Mouse (Mus musculus) midbrain, embryonic 11.5 days (tissue): ENCODE results near the gene Zfp712. TPM values are rescaled to one million over a fixed set of nuclear protein-coding genes. Genes with fewer than 3 reads are reported as not detected.

Experiments used
- ATAC-seq: fragments of 200-750 bp; cut with Nextera tagmentation; 2 replicates; pipeline ENCODE4 v1.8.0; 2017; ENCODE audit warnings: moderate TSS enrichment, moderate library complexity; ENCODE audit not compliant: low FRiP score
- DNase-seq: peaks from one replicate; pipeline ENCODE4 v3.0.0; 2015; ENCODE audit warnings: low spot score; ENCODE audit errors: missing footprints
- H3K27ac ChIP-seq: fragments of 300-500 bp; sonication (generic); 2 replicates; pipeline ENCODE4 v1.5.1; 2014; ENCODE audit warnings: low read depth, low read length
- H3K27me3 ChIP-seq: fragments of 300-500 bp; sonication (generic); 2 replicates; pipeline ENCODE4 v1.6.1; 2014; ENCODE audit warnings: mild to moderate bottlenecking, low read length, moderate library complexity, mixed read lengths; ENCODE audit not compliant: control insufficient read depth, insufficient read depth
- H3K36me3 ChIP-seq: fragments of 300-500 bp; sonication (generic); 2 replicates; pipeline ENCODE4 v1.6.1; 2014; ENCODE audit warnings: mild to moderate bottlenecking, low read length, moderate library complexity, mixed read lengths; ENCODE audit not compliant: control insufficient read depth, insufficient read depth
- H3K4me1 ChIP-seq: fragments of 300-500 bp; sonication (generic); 2 replicates; pipeline ENCODE4 v1.6.1; 2014; ENCODE audit warnings: low read length; ENCODE audit not compliant: control insufficient read depth, insufficient read depth
- H3K4me2 ChIP-seq: fragments of 300-500 bp; sonication (generic); 2 replicates; pipeline ENCODE4 v1.6.1; 2014; ENCODE audit warnings: mild to moderate bottlenecking, moderate library complexity
- H3K4me3 ChIP-seq: fragments of 300-500 bp; sonication (generic); 2 replicates; pipeline ENCODE4 v1.5.1; 2014; ENCODE audit warnings: low read depth, low read length
- H3K9ac ChIP-seq: fragments of 300-500 bp; sonication (generic); 2 replicates; pipeline ENCODE4 v1.6.1; 2014; ENCODE audit warnings: low read length
- H3K9me3 ChIP-seq: fragments of 300-500 bp; sonication (generic); 2 replicates; pipeline ENCODE4 v1.6.1; 2016; ENCODE audit warnings: low read length; ENCODE audit not compliant: control insufficient read depth
- WGBS: fragments of 180-500 bp; shearing (Covaris S2); extraction: QIAGEN DNeasy Blood & Tissue Kit; methylation state at CpG from one replicate; pipeline ENCODE4 v1.1.7; 2014; 5-methylcytosine and 5-hydroxymethylcytosine counted together
- polyA plus RNA-seq: library from polyadenylated mRNA; unstranded; fragments of >200 nt; fragmentation: Nextera tagmentation; extraction: Ambion mirVana; gene quantifications from 2 replicates; pipeline ENCODE4 v1.2.1, GENCODE M21; 2014

The Zfp712 gene
- polyA plus RNA-seq, 1 experiment from 2014 or later, result 6.0 TPM

GRCm38 (mm10) chr13:67077244-67077643 is 16.3 kb upstream of the Zfp712 start:
- H3K36me3 ChIP-seq, result peaks cover 27% of the 10 kb centered on the region
- no peak overlapping the region for H3K9ac ChIP-seq
- H3K4me3 ChIP-seq, result no peak overlapping the region
- H3K4me2 ChIP-seq, result no peak overlapping the region
- H3K9me3 ChIP-seq, result peaks cover 17% of the 10 kb centered on the region; the same call in 1 of the 2 replicates
- no peak overlapping the region for H3K27ac ChIP-seq
- WGBS, result 97% methylated on average over 2 of the region's 2 CpGs
- DNase-seq (no peak), ATAC-seq (no peak)
- H3K27me3 ChIP-seq, result no peaks in the 10 kb centered on the region
- no peaks in the 10 kb centered on the region for H3K4me1 ChIP-seq

- Histone ChIP-seq H3K4me3 (no peak overlapping the region), H3K27ac (no peak overlapping the region), H3K27me3 (no peaks in the 10 kb centered on the region), H3K9me3 (peaks cover 31% of the 10 kb centered on the region), H3K9ac (no peak overlapping the region), H3K36me3 (peaks cover 45% of the 10 kb centered on the region), H3K4me2 (no peak overlapping the region), H3K4me1 (no peaks in the 10 kb centered on the region)
- DNase-seq (no peak), ATAC-seq (no peak)
- WGBS, result 90% methylated on average over 2 of the region's 2 CpGs
These were observed 11.8 kb upstream of the Zfp712 start for GRCm38 (mm10) chr13:67072786-67073185.

DNA sequence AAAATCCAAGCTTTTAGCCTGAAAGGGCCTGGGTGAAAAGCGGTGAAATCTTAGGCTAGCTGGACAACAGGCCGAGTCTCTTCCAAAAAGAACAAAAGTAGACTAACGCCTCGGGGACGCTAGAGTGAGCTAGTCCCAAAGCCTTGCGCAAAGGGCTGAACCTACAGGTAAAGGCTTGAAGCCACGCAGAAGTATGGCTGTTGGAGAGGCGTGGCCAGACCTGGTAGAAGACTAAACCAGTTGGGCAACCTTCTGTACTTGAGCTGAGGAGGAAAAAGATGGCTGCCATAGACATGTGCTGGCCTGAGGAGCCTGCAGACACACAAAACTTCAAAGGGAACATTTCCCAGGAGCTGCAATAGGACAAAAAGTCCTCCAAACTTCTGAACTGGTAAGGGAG is 4.4 kb upstream of the Zfp712 start:
- DNase-seq (peak; percentile 67), ATAC-seq (no peak)
- H3K4me1 ChIP-seq, result peaks cover under 1% of the 10 kb centered on the region; the same call in 1 of the 2 replicates
- peaks cover 6% of the 10 kb centered on the region for H3K9me3 ChIP-seq
- H3K4me2 ChIP-seq, result no peak overlapping the region
- 91% methylated on average over 8 of the region's 8 CpGs for WGBS
- no peak overlapping the region for H3K9ac ChIP-seq
- H3K4me3 ChIP-seq, result no peak overlapping the region
- H3K27me3 ChIP-seq, result no peaks in the 10 kb centered on the region
- H3K36me3 ChIP-seq, result peaks cover 14% of the 10 kb centered on the region
- H3K27ac ChIP-seq, result no peak overlapping the region

- no peak overlapping the region for H3K9ac ChIP-seq
- no peak overlapping the region for H3K4me2 ChIP-seq
- H3K9me3 ChIP-seq, result no peaks in the 10 kb centered on the region; the same call in 1 of the 2 replicates
- peaks cover 4% of the 10 kb centered on the region; the same call in 1 of the 2 replicates for H3K4me1 ChIP-seq
- 59% methylated on average over 7 of the region's 7 CpGs for WGBS
- ATAC-seq, result no peak
- H3K4me3 ChIP-seq, result no peak overlapping the region
- no peak overlapping the region for H3K27ac ChIP-seq
- no peaks in the 10 kb centered on the region for H3K27me3 ChIP-seq
- peak; percentile 12 for DNase-seq
- H3K36me3 ChIP-seq, result 0 out of 2 replicates have a peak, but pooled peaks cover 2% of the 10 kb centered on the region
These were observed 1.5 kb upstream of the Zfp712 start for GRCm38 (mm10) chr13:67062427-67062826.

DNA sequence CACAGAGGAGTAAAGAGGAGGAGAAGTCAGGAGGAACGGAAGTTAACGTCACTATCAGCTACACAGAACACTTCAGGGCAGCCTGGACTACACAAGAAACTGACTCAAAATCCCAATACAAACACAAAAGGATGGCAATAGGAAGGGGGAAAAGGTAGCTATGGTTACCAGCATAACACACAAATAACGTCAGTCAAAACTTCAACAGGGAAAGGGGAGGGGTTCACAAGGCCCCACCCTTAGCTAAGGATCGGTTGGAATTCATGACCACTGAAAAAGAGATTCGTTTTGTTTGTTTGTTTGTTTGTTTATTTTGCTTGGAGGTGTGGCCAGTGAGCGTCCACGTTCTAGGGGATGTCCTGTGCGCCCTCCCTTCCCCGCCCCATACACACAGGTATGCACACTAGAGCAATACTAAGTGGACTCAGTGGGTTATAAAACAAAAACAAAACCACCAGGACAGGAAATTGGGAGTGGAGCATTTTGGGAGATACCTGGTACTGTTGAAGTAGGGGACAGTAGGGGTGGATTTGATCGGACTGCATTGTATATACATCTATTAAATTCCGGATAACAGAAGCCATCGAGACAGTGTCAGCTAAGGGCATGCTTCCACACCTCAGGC is 697 bp downstream of the Zfp712 start:
- Histone ChIP-seq H3K4me2 (peak overlapping the region; percentile 69), H3K4me1 (peaks cover 4% of the 10 kb centered on the region; the same call in 1 of the 2 replicates), H3K36me3 (no peaks in the 10 kb centered on the region), H3K9ac (peak overlapping the region; percentile 76), H3K9me3 (no peaks in the 10 kb centered on the region; the same call in 1 of the 2 replicates), H3K4me3 (peak overlapping the region; percentile 71), H3K27me3 (no peaks in the 10 kb centered on the region), H3K27ac (no peak overlapping the region)
- ATAC-seq (peak; percentile 65), DNase-seq (no peak)
- 4% methylated on average over 12 of the region's 12 CpGs for WGBS

Other genes with a start within 250 kb of the Zfp712 start
- gene Gm10767, start 156.3 kb downstream of the Zfp712 start, polyA plus RNA-seq, result 1.3 and 2.0 TPM in 2 replicates
- 8.5 and 10.3 TPM in 2 replicates for gene Zfp708, start 36.8 kb upstream of the Zfp712 start, polyA plus RNA-seq
- 1.7 and 3.0 TPM in 2 replicates for gene Gm28557, start 47.4 kb upstream of the Zfp712 start, polyA plus RNA-seq
- not detected in 2 replicates for gene Rslcan18, start 55.1 kb upstream of the Zfp712 start, polyA plus RNA-seq
- 2.2 and 2.6 TPM in 2 replicates for gene Zfp759, start 60.5 kb upstream of the Zfp712 start, polyA plus RNA-seq
- 4.3 and 6.6 TPM in 2 replicates for gene Rsl1, start 112.0 kb upstream of the Zfp712 start, polyA plus RNA-seq
- gene Zfp455, start 133.3 kb upstream of the Zfp712 start, polyA plus RNA-seq, result 1.7 and 1.9 TPM in 2 replicates
- 2.6 and 2.9 TPM in 2 replicates for gene Zfp458, start 217.3 kb upstream of the Zfp712 start, polyA plus RNA-seq
- gene Zfp457, start 245.3 kb upstream of the Zfp712 start, polyA plus RNA-seq, result 0.12 and 0.40 TPM in 2 replicates